Mouse (Mus musculus) spleen, adult 12 weeks (tissue): ENCODE measurements around the gene Fads2.
"Not testable (repeated sequence)": the region's sequence is repeated elsewhere in the genome, so short reads cannot be mapped to it uniquely, and the experiment has no call there.

ENCODE experiments used
- DNase-seq: peaks from one replicate; pipeline ENCODE4 v3.0.0; 2022; ENCODE audit warnings: low spot score

Fads2 gene

GRCm38 (mm10) chr19:10101341-10102053 is at the start of gene Fads2:
Gene Fads2, minus strand, starts transcription at chr19:10101746.
- DNase-seq = peak; percentile 45

GRCm38 (mm10) chr19:10149189-10149588 is 47.6 kb upstream of the Fads2 start:
- no peak for DNase-seq

- no peak for DNase-seq
Measured at GRCm38 (mm10) chr19:10148555-10148954, 47.0 kb upstream of the Fads2 start.

- no peak for DNase-seq
Measured at GRCm38 (mm10) chr19:10144464-10144863, 42.9 kb upstream of the Fads2 start.

GRCm38 (mm10) chr19:10143667-10144066 is 42.1 kb upstream of the Fads2 start:
- DNase-seq = no peak

- no peak for DNase-seq
Measured at GRCm38 (mm10) chr19:10139736-10140135, 38.2 kb upstream of the Fads2 start.

- DNase-seq = no peak
Measured at GRCm38 (mm10) chr19:10137423-10137822, 35.9 kb upstream of the Fads2 start.

GRCm38 (mm10) chr19:10134692-10135091 is 33.1 kb upstream of the Fads2 start:
- no peak for DNase-seq

- DNase-seq = not testable (repeated sequence)
Measured at GRCm38 (mm10) chr19:10129547-10129946, 28.0 kb upstream of the Fads2 start.

GRCm38 (mm10) chr19:10126479-10127250 is 25.1 kb upstream of the Fads2 start:
- DNase-seq = no peak

- no peak for DNase-seq
Measured at GRCm38 (mm10) chr19:10123892-10124634, 22.5 kb upstream of the Fads2 start.

- DNase-seq = no peak
Measured at GRCm38 (mm10) chr19:10122021-10122631, 20.6 kb upstream of the Fads2 start.

GRCm38 (mm10) chr19:10116641-10117040 is 15.1 kb upstream of the Fads2 start:
- DNase-seq = no peak

GRCm38 (mm10) chr19:10115373-10116158 is 14.0 kb upstream of the Fads2 start:
- DNase-seq = no peak

GRCm38 (mm10) chr19:10112956-10113355 is 11.4 kb upstream of the Fads2 start:
- DNase-seq = no peak

GRCm38 (mm10) chr19:10108666-10109065 is 7.1 kb upstream of the Fads2 start:
- DNase-seq = no peak

GRCm38 (mm10) chr19:10108129-10108528 is 6.6 kb upstream of the Fads2 start:
- DNase-seq = no peak

- no peak for DNase-seq
Measured at GRCm38 (mm10) chr19:10107051-10107611, 5.6 kb upstream of the Fads2 start.

- no peak for DNase-seq
Measured at GRCm38 (mm10) chr19:10106634-10107033, 5.1 kb upstream of the Fads2 start.

- no peak for DNase-seq
Measured at GRCm38 (mm10) chr19:10105034-10105493, 3.5 kb upstream of the Fads2 start.

GRCm38 (mm10) chr19:10104234-10104633 is 2.7 kb upstream of the Fads2 start:
- DNase-seq = no peak
